Mouse (Mus musculus) heart, adult 2 months (tissue): ENCODE measurements at regions not wholly inside any gene's neighbourhood (a gene's known extent, or its start where the extent isn't known, plus 50 kb on each side); places are given as distances from the start of the nearest gene placed in this dataset.

ENCODE experiments used
- CTCF ChIP-seq: fragments of 200-600 bp; IDR thresholded peaks from 2 replicates; pipeline ENCODE4 v1.8.1; 2022; ENCODE audit warnings: antibody characterized with exemption, mild to moderate bottlenecking, moderate library complexity
- POLR2A ChIP-seq: fragments of 200-500 bp; IDR thresholded peaks from 2 replicates; pipeline ENCODE4 v1.6.1; 2011; ENCODE audit warnings: mild to moderate bottlenecking, low read depth, low read length, control low read depth; ENCODE audit not compliant: insufficient read depth

- TF ChIP-seq POLR2A (no peak), CTCF (no peak)
These were observed 136.6 kb upstream of the Mmadhc start for GRCm38 (mm10) chr2:50433166-50433565.
